Mouse (Mus musculus): Measurements from ENCODE around the gene A930033H14Rik. TPM values are rescaled to one million over a fixed set of nuclear protein-coding genes. Genes with fewer than 3 reads are reported as not detected.

A930033H14Rik gene
- 2.7 and 2.9 TPM in 2 replicates for polyA plus RNA-seq (2016; fragmentation: Nextera tagmentation; extraction: Ambion mirVana)

- under 1% methylated on average over 81 of the region's 84 CpGs for WGBS
Measured at GRCm38 (mm10) chr10:69212542-69213440, at the start of gene A930033H14Rik. Gene A930033H14Rik, minus strand, starts transcription at chr10:69213098.

GRCm38 (mm10) chr10:69259929-69260328 is 47.0 kb upstream of the A930033H14Rik start:
- H3K4me1 ChIP-seq (replicated peaks), result peaks cover 26% of the 10 kb centered on the region
- no peaks in the 10 kb centered on the region for H3K9me3 ChIP-seq
- H3K4me2 ChIP-seq, result no peak overlapping the region
- no peak for ATAC-seq (ENCODE audit: insufficient number of reproducible peaks, insufficient read depth, low FRiP score, low TSS enrichment, low read depth)
- WGBS, result 86% methylated on average over 8 of the region's 8 CpGs
- H3K4me3 ChIP-seq (replicated peaks), result no peak overlapping the region
- no peak overlapping the region for H3K9ac ChIP-seq (replicated peaks)
- no peak overlapping the region for H3K27ac ChIP-seq
- no peaks in the 10 kb centered on the region for H3K27me3 ChIP-seq
- H3K36me3 ChIP-seq, result peaks cover 24% of the 10 kb centered on the region

More at GRCm38 (mm10) chr10:69212542-69213440, at the start of gene A930033H14Rik:
- peaks cover 32% of the 10 kb centered on the region for H3K36me3 ChIP-seq
- H3K9me3 ChIP-seq, result peaks cover 5% of the 10 kb centered on the region; the same call in 1 of the 2 replicates
- H3K4me1 ChIP-seq (replicated peaks), result peaks cover 20% of the 10 kb centered on the region
- peak within 1 kb of the TSS; percentile 91 for H3K9ac ChIP-seq (replicated peaks)
- H3K27me3 ChIP-seq, result no peaks in the 10 kb centered on the region
- peak; percentile 90 for ATAC-seq (ENCODE audit: insufficient number of reproducible peaks, insufficient read depth, low FRiP score, low TSS enrichment, low read depth)
- H3K4me2 ChIP-seq, result peak within 1 kb of the TSS; percentile 81
- H3K4me3 ChIP-seq (replicated peaks), result peak within 1 kb of the TSS; percentile 73
- peak within 1 kb of the TSS; percentile 99 for H3K27ac ChIP-seq

- no peak for ATAC-seq (ENCODE audit: insufficient number of reproducible peaks, insufficient read depth, low FRiP score, low TSS enrichment, low read depth)
- 70% methylated on average over 2 of the region's 2 CpGs for WGBS
- H3K9ac ChIP-seq (replicated peaks), result no peak overlapping the region
- H3K4me2 ChIP-seq, result no peak overlapping the region
- H3K27me3 ChIP-seq, result no peaks in the 10 kb centered on the region
- H3K9me3 ChIP-seq, result no peaks in the 10 kb centered on the region
- H3K36me3 ChIP-seq, result peaks cover 24% of the 10 kb centered on the region
- H3K4me3 ChIP-seq (replicated peaks), result no peak overlapping the region
- no peak overlapping the region for H3K27ac ChIP-seq
- H3K4me1 ChIP-seq (replicated peaks), result peaks cover 30% of the 10 kb centered on the region
Measured at GRCm38 (mm10) chr10:69259161-69259560, 46.3 kb upstream of the A930033H14Rik start.

- Histone ChIP-seq H3K36me3 (peaks cover 24% of the 10 kb centered on the region), H3K9me3 (no peaks in the 10 kb centered on the region), H3K27ac (no peak overlapping the region), H3K4me2 (no peak overlapping the region), H3K9ac (replicated peaks) (no peak overlapping the region), H3K4me1 (replicated peaks) (peaks cover 30% of the 10 kb centered on the region), H3K27me3 (no peaks in the 10 kb centered on the region), H3K4me3 (replicated peaks) (no peak overlapping the region)
- WGBS, result 81% methylated on average over 9 of the region's 9 CpGs
- no peak for ATAC-seq (ENCODE audit: insufficient number of reproducible peaks, insufficient read depth, low FRiP score, low TSS enrichment, low read depth)
Measured at GRCm38 (mm10) chr10:69258588-69258987, 45.7 kb upstream of the A930033H14Rik start.

GRCm38 (mm10) chr10:69257592-69258133 is 44.8 kb upstream of the A930033H14Rik start:
- ATAC-seq (ENCODE audit: insufficient number of reproducible peaks, insufficient read depth, low FRiP score, low TSS enrichment, low read depth), result no peak
- H3K4me3 ChIP-seq (replicated peaks), result no peak overlapping the region

GRCm38 (mm10) chr10:69255594-69255993 is 42.7 kb upstream of the A930033H14Rik start:
- no peaks in the 10 kb centered on the region for H3K9me3 ChIP-seq
- H3K4me3 ChIP-seq (replicated peaks), result no peak overlapping the region
- H3K4me2 ChIP-seq, result no peak overlapping the region
- no peak overlapping the region for H3K9ac ChIP-seq (replicated peaks)
- no peak for ATAC-seq (ENCODE audit: insufficient number of reproducible peaks, insufficient read depth, low FRiP score, low TSS enrichment, low read depth)
- H3K27me3 ChIP-seq, result no peaks in the 10 kb centered on the region
- no peak overlapping the region for H3K27ac ChIP-seq
- H3K4me1 ChIP-seq (replicated peaks), result peaks cover 33% of the 10 kb centered on the region
- WGBS, result 62% methylated on average over 5 of the region's 5 CpGs
- peaks cover 25% of the 10 kb centered on the region for H3K36me3 ChIP-seq

More at GRCm38 (mm10) chr10:69257592-69258133, 44.8 kb upstream of the A930033H14Rik start:
- peak overlapping the region; percentile 7; the same call in 1 of the 2 replicates for H3K27ac ChIP-seq
- H3K27me3 ChIP-seq, result no peaks in the 10 kb centered on the region
- H3K36me3 ChIP-seq, result peaks cover 24% of the 10 kb centered on the region
- no peak overlapping the region for H3K4me2 ChIP-seq
- 72% methylated on average over 6 of the region's 6 CpGs for WGBS
- peaks cover 32% of the 10 kb centered on the region for H3K4me1 ChIP-seq (replicated peaks)
- no peak overlapping the region for H3K9ac ChIP-seq (replicated peaks)
- no peaks in the 10 kb centered on the region for H3K9me3 ChIP-seq

- H3K4me2 ChIP-seq, result no peak overlapping the region
- no peak overlapping the region for H3K4me3 ChIP-seq (replicated peaks)
- H3K36me3 ChIP-seq, result peaks cover 28% of the 10 kb centered on the region
- no peaks in the 10 kb centered on the region for H3K27me3 ChIP-seq
- 25% methylated on average over 8 of the region's 8 CpGs for WGBS
- H3K9ac ChIP-seq (replicated peaks), result no peak overlapping the region
- no peaks in the 10 kb centered on the region for H3K9me3 ChIP-seq
- peak overlapping the region; percentile 86 for H3K27ac ChIP-seq
- H3K4me1 ChIP-seq (replicated peaks), result peaks cover 33% of the 10 kb centered on the region
- no peak for ATAC-seq (ENCODE audit: insufficient number of reproducible peaks, insufficient read depth, low FRiP score, low TSS enrichment, low read depth)
Measured at GRCm38 (mm10) chr10:69254390-69254847, 41.5 kb upstream of the A930033H14Rik start.

GRCm38 (mm10) chr10:69253686-69254080 is 40.8 kb upstream of the A930033H14Rik start:
- ATAC-seq (ENCODE audit: insufficient number of reproducible peaks, insufficient read depth, low FRiP score, low TSS enrichment, low read depth), result no peak
- WGBS, result 54% methylated on average over 5 of the region's 5 CpGs
- no peak overlapping the region for H3K9ac ChIP-seq (replicated peaks)
- peaks cover 33% of the 10 kb centered on the region for H3K4me1 ChIP-seq (replicated peaks)
- no peaks in the 10 kb centered on the region for H3K27me3 ChIP-seq
- no peak overlapping the region for H3K4me2 ChIP-seq
- H3K36me3 ChIP-seq, result peaks cover 34% of the 10 kb centered on the region
- peak overlapping the region; percentile 86 for H3K27ac ChIP-seq
- no peaks in the 10 kb centered on the region for H3K9me3 ChIP-seq
- no peak overlapping the region for H3K4me3 ChIP-seq (replicated peaks)

- Histone ChIP-seq H3K4me3 (replicated peaks) (no peak overlapping the region), H3K27ac (peak overlapping the region; percentile 86), H3K27me3 (no peaks in the 10 kb centered on the region), H3K4me2 (no peak overlapping the region), H3K9ac (replicated peaks) (no peak overlapping the region), H3K4me1 (replicated peaks) (peaks cover 35% of the 10 kb centered on the region), H3K36me3 (peaks cover 34% of the 10 kb centered on the region), H3K9me3 (no peaks in the 10 kb centered on the region)
- ATAC-seq (ENCODE audit: insufficient number of reproducible peaks, insufficient read depth, low FRiP score, low TSS enrichment, low read depth), result peak; percentile 82
- WGBS, result 17% methylated on average over 5 of the region's 5 CpGs
Measured at GRCm38 (mm10) chr10:69253075-69253685, 40.3 kb upstream of the A930033H14Rik start.

GRCm38 (mm10) chr10:69252112-69253074 is 39.5 kb upstream of the A930033H14Rik start:
- ATAC-seq (ENCODE audit: insufficient number of reproducible peaks, insufficient read depth, low FRiP score, low TSS enrichment, low read depth), result no peak
- 86% methylated on average over 17 of the region's 17 CpGs for WGBS
- Histone ChIP-seq H3K9me3 (no peaks in the 10 kb centered on the region), H3K36me3 (peaks cover 34% of the 10 kb centered on the region), H3K9ac (replicated peaks) (no peak overlapping the region), H3K4me3 (replicated peaks) (no peak overlapping the region), H3K4me1 (replicated peaks) (peaks cover 37% of the 10 kb centered on the region), H3K27ac (peak overlapping the region; percentile 86), H3K4me2 (no peak overlapping the region), H3K27me3 (no peaks in the 10 kb centered on the region)

Measured in limb, embryonic 12.5 days (tissue).